Mouse (Mus musculus) liver, embryonic 14.5 days (tissue): ENCODE results near the gene Igtp.

Experiments
- CTCF ChIP-seq: IDR thresholded peaks from 2 replicates; pipeline ENCODE4 v1.5.1; 2016; ENCODE audit warnings: antibody characterized with exemption, low read depth, control low read depth
- EP300 ChIP-seq: IDR thresholded peaks from 2 replicates; pipeline ENCODE4 v1.6.1; 2016; ENCODE audit warnings: antibody characterized with exemption, low read depth

- TF ChIP-seq EP300 (no peak), CTCF (no peak)
Measured at GRCm38 (mm10) chr11:58250550-58250949, 51.2 kb downstream of the Igtp start.
